Mouse (Mus musculus) gastrocnemius, postnatal 36 days (tissue): ENCODE results near the gene Lhx6. TPM values are rescaled to one million over a fixed set of nuclear protein-coding genes. Genes with fewer than 3 reads are reported as not detected.
A peak's percentile ranks its signal among the peaks of the same experiment; 100 is the strongest.
"Not testable (repeated sequence)": the region's sequence is repeated elsewhere in the genome, so short reads cannot be mapped to it uniquely, and the experiment has no call there.

Experiments
- DNase-seq, 2 experiments: peaks; one replicate each; pipeline ENCODE4 v3.0.0; 2022
- intact Hi-C: fragments of 180-260 bp; cut with DNase I; formaldehyde crosslinking; loops from one replicate; pipeline ENCODE4 v1.15.1; 2025
- long read RNA-seq, 2 experiments: library from polyadenylated mRNA; stranded (forward); transcript quantifications; one replicate each; pipeline ENCODE4 v2.0.0; 2021
- total RNA-seq, 2 experiments: library from RNA; stranded (reverse); gene quantifications; 2 replicates each; pipeline ENCODE4 v1.2.3; 2021

Gene Lhx6
- total RNA-seq: 1 to 10 TPM; 2.4 to 2.8 TPM
- long read RNA-seq, experiment 1, partial matches to known transcripts: 0 of 3 reads
- long read RNA-seq, experiment 1, other reads (novel, unspliced or antisense): 3 of 3 reads
- long read RNA-seq, experiment 2, partial matches to known transcripts: 0 of 6 reads
- long read RNA-seq, experiment 2, other reads (novel, unspliced or antisense): 6 of 6 reads

DNA sequence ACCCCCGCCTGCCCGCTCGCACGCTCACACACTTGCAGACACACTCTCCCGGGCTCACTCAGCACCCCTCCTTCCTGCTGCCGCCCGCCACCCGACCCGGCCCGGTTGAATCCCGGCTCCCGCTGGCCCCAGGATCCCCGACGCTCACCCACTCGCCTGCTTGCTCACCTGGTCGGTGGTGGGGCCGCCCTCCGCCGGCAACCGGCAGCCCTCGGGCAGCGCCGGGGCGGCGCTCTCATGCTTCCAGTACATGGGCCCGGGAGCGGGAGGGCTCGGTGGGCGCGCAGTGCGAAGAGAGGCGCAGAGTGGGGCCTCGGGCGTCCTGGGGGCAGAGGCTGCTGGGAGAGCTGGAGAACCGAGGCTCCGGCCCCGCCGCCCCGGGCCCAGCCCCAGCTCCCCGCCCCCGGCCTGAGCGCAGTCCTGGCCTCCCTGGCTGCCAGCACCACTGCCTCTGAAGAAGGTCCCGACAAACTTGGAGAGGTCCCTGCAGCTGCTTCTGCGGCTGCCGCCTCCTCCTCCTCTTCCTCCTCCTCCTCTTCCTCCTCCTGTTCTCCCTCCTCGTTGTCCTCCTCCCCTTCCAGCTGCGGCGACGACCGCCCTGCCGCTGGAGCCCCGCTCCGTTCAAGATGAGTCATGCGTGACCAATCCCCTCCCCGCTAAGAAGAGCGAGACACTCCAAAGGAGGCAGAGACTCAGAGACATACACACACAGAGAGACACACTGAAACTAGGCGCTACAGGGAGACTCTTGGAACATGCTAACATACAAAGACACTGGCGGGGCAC, at the start of gene Lhx6:
Gene Lhx6 (minus strand): TSS at position 453 of the 786 bp plus-strand sequence.
- intact Hi-C loops: loop anchor here (1.0 kb wide), 1 partner anchor 17 kb away; no protein-coding TSS in a partner anchor
- no peak for DNase-seq

- DNase-seq, intact Hi-C loops: not testable (repeated sequence)
These were observed 47.2 kb upstream of the Lhx6 start for GRCm38 (mm10) chr2:36152401-36152800.

GRCm38 (mm10) chr2:36148876-36149365, 43.7 kb upstream of the Lhx6 start:
- intact Hi-C loops: no loop called here
- DNase-seq: no peak

DNA sequence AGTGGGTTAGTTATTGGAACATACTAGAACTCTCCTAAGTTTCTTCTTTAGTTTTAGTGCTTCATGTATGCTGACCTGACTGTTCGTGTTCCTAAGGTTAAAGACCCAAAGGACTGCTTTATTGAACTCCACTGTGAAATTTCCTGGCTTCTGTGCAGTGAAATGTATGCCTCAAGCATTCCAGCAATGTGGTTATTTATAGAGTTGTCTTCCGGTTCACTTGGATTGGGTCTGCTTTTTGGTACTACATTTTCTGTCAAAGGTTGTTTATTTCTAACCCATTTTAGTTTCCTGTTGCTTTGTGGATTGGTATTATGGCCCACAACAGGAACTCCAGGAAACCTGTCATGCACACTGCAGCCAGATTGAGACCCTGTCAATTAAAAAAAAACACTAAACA, 33.9 kb upstream of the Lhx6 start:
- intact Hi-C loops: no loop called here
- DNase-seq: no peak

DNA sequence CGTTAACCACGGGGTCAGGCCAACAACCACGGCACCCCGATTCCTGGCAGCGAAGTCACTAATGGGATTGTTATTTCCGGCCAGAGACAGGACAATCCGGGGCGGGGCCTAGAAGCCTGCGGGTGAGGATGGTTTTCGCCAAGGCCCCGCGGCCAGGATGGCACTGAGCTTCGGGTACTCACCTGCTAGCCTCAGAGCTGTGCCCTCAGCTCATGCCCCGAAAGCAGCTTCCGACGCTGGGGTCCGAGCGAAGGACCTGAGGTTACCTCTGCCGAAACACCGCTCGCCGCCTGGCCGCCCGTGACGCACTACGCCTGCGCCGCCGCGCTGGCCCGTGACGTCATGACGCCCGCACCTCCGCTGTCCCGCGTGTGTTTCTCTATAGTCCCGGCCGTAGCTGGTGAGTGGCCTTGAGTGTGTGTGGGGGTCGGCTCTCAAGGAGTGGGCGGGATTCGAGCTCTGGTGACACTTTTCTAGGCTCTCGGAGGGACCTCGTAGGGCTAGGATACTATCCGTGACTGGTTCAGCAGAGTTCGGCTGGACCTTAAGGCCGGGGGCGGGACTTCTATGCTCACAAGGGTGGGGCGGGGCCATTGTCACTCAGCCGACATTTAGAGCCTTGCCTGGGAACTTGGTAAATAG, 31.2 kb upstream of the Lhx6 start, which contains the start of the genes Mrrf and Rbm18:
Gene Mrrf (plus strand): TSS at position 90 of the 642 bp plus-strand sequence.
Gene Rbm18 (minus strand): TSS at position 474 of the 642 bp plus-strand sequence.
- peak; percentile 80 to 96 for DNase-seq
- intact Hi-C loops: no loop called here

DNA sequence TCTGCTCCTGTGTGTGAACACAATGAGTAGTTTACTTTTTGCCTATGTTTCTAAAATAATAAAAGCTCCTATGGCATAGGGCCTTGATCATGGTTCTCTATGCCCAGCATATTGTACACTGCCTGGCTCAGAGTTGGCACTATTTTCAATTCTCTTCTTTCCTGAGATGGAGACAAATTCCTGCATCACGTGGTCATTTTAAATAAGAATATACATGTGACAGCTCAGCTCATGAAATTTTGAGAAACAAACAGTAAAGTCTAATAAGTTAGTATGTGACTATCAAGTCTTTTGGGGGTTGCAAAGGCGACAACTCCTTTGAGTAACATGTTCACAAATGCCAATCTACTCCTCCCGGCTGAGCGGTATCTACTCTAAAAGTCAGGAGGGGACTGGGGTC, 30.7 kb upstream of the Lhx6 start:
- DNase-seq: no peak
- intact Hi-C loops: no loop called here

DNA sequence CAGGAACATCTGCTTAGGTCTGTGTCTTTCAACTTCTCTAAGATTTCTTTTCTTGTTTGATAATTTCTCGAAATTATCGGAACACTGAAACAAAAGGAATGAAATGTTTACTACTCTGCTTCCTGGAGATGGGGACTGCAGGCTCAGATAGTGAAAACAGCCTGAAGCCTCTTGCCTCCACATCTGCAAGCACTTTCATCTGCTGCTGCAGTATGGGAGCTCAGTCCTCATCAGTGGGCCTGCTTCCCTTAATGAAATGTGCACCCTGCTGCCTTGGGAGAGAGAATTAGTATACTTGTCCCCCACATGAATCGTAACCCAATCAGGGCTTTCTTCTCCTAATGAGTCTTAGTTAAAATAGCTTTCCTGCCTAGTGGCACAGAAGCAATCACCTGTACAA, 23.8 kb upstream of the Lhx6 start:
- DNase-seq: no peak
- intact Hi-C loops: no loop called here

DNA sequence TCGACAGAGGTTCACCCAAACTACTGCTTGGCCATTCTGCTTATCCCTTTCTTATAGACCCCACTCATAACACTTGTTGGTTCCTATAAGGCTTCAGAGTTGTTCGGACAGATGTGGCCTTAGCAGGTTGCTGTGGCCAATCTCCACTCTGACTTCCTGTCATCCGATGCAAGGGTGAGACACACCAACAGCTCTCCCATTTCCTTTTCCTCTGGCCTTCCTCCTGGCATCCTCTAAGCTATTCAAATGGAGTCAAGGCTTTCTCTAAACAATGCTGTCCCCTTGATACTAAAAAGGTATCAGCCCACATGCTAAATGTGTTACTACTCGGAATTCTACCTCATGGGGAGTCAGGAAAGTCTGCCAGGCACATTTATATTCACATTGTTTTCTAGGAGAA, 22.8 kb upstream of the Lhx6 start:
- intact Hi-C loops: no loop called here
- DNase-seq: no peak

DNA sequence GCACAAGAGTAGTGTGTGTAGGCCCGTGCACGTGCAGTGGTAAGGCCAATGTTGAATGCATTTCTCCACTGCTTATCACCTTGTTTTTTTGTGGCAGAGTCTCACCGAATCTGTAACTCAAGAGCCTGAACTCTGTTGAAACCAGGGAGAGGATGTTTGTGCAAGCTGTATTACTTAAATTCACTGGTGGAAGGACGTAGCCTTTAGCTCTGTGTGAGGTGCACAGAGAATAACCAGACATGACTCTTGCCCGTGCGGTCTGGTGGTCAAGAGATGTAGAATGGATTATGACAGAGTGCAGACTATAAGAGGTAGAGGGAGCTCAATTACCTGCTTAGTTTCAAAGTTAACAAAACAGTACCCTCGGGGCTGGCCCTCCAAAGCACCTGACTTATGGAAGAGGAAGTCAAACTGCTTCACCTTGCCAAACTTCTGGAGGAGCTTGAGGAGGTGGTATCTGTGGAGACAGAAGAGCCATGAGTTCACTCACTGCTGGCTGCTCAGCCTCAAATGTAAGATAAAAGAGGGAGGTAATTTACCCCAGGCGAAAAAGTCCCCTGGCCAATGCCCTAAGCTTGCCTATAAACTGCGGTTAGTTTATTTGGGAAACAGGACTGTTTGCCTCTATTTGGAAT, 21.7 kb upstream of the Lhx6 start:
- intact Hi-C loops: no loop called here
- DNase-seq: no peak

- DNase-seq: no peak
- intact Hi-C loops: no loop called here
These were observed 7.4 kb upstream of the Lhx6 start for GRCm38 (mm10) chr2:36112632-36113031.

- intact Hi-C loops: no loop called here
- DNase-seq: no peak
These were observed 3.4 kb upstream of the Lhx6 start for GRCm38 (mm10) chr2:36108615-36109014.

DNA sequence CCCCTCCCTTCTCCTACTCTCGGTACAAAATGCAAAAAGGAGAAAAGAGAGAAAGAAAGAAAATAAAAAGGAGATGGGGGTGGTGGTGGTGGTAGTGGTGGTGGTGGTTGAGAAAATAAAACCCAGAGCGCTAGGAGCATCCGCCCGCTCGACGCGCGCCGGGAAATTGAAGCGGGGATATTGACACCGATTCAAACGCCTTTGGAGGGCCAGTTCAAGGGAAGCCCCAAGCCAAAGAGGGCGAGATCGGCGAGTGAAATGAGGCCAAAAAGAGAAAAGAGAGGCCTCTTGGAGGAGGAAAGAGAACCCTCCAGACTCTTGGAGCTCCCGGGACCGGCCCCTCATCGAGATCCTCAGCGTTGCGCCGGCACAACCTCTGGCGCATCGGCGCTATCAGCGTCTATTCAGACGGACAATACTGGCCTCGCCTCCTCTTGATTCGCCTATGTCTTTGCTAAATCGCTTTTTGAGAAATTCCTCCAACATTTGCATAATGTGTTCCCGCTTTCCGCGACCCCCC, 712 bp downstream of the Lhx6 start:
- intact Hi-C loops: no loop called here
- DNase-seq: no peak

DNA sequence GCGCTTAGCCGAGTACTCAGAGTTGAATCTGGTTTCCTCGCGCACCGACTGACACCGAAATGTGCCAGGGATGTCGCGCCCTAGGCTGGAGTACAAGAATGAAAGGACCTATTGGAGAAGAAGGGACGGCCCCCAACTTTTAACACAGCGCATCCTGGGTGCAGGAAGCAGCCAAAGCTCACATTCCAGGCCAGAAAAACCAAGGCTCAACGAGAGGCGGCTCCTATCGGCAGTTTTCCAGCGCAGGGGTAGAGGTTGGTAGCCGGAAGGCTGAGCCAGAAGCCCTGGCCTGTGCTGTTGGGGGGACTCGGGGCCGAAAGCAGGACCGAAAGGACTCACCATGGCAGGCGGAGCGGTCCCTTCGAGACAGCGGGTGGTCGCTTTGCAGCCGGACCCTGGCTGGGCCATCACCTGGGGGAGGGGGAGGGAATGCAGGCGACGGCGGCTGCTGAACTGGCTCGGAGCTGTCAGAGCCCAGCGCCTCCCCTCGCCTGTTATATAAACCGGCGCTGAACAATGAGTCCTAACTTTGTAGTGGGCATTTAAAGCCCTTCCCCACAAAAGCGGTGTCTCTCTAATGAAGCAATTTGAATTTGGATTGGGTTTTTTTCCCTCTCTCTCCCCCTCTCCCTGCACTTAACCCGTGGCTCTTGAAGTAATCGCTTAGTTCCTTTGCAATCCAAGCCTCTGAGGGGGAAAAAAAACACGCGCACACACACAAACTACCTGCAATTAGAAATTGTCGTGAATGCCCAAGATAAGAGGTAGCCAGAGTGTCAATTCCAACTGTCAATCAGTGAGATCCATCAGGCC, 1.4 kb downstream of the Lhx6 start:
- no peak for DNase-seq
- intact Hi-C loops: no loop called here

DNA sequence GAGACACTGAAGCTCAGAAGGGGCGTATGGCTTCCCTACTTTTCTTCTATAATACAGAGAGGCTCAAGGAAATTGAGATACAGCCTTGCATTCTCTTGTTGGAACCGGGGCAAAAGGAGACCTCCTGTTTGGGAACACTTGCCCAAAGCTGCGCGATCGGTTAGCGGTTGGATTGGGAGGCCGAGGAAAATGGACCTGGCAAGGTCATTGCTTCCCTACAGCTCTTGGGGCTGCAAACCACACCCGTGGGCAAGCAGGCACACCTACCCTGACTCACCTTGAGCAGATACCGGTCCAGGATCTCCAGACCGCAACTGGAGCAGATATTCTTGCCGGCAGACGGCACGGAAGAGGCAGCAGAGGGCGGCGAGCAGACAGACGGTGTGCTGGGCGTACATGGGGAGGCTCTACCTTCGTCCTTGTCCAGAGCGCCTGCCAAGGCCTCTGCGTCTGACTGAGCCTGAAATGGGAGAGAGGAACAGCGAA, 2.1 kb downstream of the Lhx6 start:
- intact Hi-C loops: no loop called here
- no peak for DNase-seq

DNA sequence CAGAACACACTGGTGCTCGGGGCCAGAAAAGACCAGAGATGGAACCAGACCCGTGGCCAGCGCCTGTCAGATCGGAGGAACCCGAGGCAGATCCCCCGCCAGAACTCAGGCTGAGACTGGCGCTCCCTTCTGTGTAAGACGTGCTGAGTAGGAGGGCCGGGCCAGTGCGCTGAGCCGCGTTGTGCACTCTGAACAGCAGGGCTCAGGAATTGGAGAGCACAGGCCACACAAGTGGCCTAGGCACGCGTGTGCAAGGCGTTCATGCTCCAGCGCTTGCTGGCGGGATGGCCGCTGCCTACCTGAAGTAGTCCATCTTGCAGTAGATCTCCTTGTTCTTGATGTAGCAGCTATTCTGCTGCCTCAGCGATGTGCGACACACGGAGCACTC, 2.7 kb downstream of the Lhx6 start:
- no peak for DNase-seq
- intact Hi-C loops: no loop called here

DNA sequence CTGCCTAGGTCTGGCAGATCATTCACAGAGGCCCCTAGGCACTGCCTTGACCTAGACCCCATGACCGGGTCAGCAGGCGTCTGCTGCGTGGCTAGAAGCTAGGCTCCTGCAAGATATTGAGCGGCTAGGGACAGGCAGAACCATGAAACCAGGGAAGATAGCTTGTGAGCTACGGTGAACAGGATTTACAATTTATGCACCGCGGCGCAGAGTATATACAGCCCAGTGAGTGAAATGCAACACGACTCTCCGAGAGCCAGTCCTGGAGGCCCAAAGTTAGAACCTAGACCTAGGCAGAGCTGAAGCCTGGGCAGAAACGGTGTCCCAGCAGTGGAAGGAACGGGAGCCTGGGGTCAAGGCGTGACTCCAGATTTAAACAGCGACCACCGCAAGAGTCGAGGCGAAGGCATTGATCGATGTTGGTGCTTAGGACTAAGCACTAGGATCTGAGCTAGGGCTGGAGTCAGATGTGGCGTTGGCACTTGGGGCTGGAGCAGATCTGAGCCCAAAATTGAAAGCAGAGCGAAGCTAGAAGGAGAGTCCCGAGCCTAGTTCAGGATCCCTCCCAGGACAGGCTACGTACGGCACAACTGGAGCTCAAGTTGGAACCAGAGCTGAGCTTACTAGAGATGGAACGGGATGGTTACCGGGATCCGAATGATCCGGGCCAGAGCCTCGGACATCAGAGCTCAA, 3.2 kb downstream of the Lhx6 start:
- DNase-seq: no peak
- intact Hi-C loops: no loop called here

DNA sequence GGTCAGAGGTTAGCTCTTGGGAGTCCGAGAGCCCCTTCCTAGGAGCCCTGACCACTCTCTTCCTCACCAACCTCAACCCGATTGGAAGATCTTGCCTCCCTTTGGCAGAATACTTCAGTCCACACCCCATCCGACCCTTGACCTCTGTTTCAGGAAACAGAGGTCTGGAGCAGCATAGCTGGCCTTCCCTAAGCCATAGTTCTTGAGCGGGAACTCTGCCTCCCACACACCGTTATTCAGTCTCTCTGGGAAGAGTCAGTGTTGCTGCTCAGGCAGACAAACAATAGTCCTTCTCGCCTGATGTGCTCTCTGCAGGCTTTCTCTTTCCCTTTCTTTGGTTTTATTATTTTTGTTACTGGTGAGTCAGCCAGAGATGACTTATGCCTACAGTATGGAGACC, 5.5 kb downstream of the Lhx6 start:
- DNase-seq: no peak
- intact Hi-C loops: no loop called here

GRCm38 (mm10) chr2:36098021-36098420, 7.2 kb downstream of the Lhx6 start:
- intact Hi-C loops: no loop called here
- DNase-seq: no peak

GRCm38 (mm10) chr2:36097129-36097815, 7.9 kb downstream of the Lhx6 start:
- DNase-seq: no peak
- intact Hi-C loops: no loop called here
